Mouse (Mus musculus) inflammation-experienced regulatory T-cells, adult 6 months (primary cell): ENCODE measurements around the gene Hsf5. TPM values are rescaled to one million over a fixed set of nuclear protein-coding genes. Genes with fewer than 3 reads are reported as not detected.

Source experiments
- ATAC-seq: one replicate; pipeline ENCODE4 v1.8.0; 2017
- polyA plus RNA-seq, 3 experiments: library from polyadenylated mRNA; unstranded; fragments of 100-300 nt; shearing (Covaris generic); gene quantifications; one replicate each; pipeline ENCODE4 v1.2.1; 2017

Hsf5 gene
- polyA plus RNA-seq, 3 experiments from 2014 or later = 0.21 to 0.34 (median 0.23) TPM

GRCm38 (mm10) chr11:87590841-87591525, 26.0 kb upstream of the Hsf5 start:
- no peak for ATAC-seq

GRCm38 (mm10) chr11:87591526-87592353, 25.2 kb upstream of the Hsf5 start, which contains the start of gene Mtmr4:
Gene Mtmr4 (plus strand): TSS chr11:87592162.
- peak; percentile 92 for ATAC-seq

GRCm38 (mm10) chr11:87592354-87592695, 24.6 kb upstream of the Hsf5 start:
- ATAC-seq = no peak

GRCm38 (mm10) chr11:87592713-87593598, 24.0 kb upstream of the Hsf5 start:
- ATAC-seq = no peak

- no peak for ATAC-seq
Measured at GRCm38 (mm10) chr11:87595327-87595841, 21.6 kb upstream of the Hsf5 start.

- ATAC-seq = no peak
Measured at GRCm38 (mm10) chr11:87595976-87596375, 21.0 kb upstream of the Hsf5 start.

GRCm38 (mm10) chr11:87596492-87596891, 20.5 kb upstream of the Hsf5 start:
- no peak for ATAC-seq

- ATAC-seq = no peak
Measured at GRCm38 (mm10) chr11:87597061-87597460, 19.9 kb upstream of the Hsf5 start.

GRCm38 (mm10) chr11:87599395-87600089, 17.4 kb upstream of the Hsf5 start:
- ATAC-seq = no peak

GRCm38 (mm10) chr11:87600322-87600853, 16.6 kb upstream of the Hsf5 start:
- no peak for ATAC-seq

GRCm38 (mm10) chr11:87602234-87602633, 14.7 kb upstream of the Hsf5 start:
- ATAC-seq = no peak

GRCm38 (mm10) chr11:87603571-87603970, 13.4 kb upstream of the Hsf5 start:
- ATAC-seq = no peak

GRCm38 (mm10) chr11:87609264-87609663, 7.7 kb upstream of the Hsf5 start:
- ATAC-seq = no peak

- no peak for ATAC-seq
Measured at GRCm38 (mm10) chr11:87611547-87611946, 5.4 kb upstream of the Hsf5 start.

- ATAC-seq = no peak
Measured at GRCm38 (mm10) chr11:87613972-87614371, 3.0 kb upstream of the Hsf5 start.

- no peak for ATAC-seq
Measured at GRCm38 (mm10) chr11:87615551-87615950, 1.4 kb upstream of the Hsf5 start.

- ATAC-seq = no peak
Measured at GRCm38 (mm10) chr11:87615952-87616351, 1.0 kb upstream of the Hsf5 start.

- no peak for ATAC-seq
Measured at GRCm38 (mm10) chr11:87617606-87618005, 642 bp downstream of the Hsf5 start.

GRCm38 (mm10) chr11:87623160-87623559, 6.2 kb downstream of the Hsf5 start:
- ATAC-seq = no peak

GRCm38 (mm10) chr11:87629859-87630258, 12.9 kb downstream of the Hsf5 start:
- peak; percentile 50 for ATAC-seq

GRCm38 (mm10) chr11:87638793-87639192, 21.8 kb downstream of the Hsf5 start:
- ATAC-seq = no peak

GRCm38 (mm10) chr11:87639206-87639605, 22.2 kb downstream of the Hsf5 start:
- ATAC-seq = peak; percentile 61
